Mouse (Mus musculus) C2C12 (cell line): ENCODE results near the gene Drd3.

Experiments
- CEBPB ChIP-seq: IDR thresholded peaks from one replicate; pipeline ENCODE4 v1.6.1; 2011; ENCODE audit warnings: low read depth, mild to moderate bottlenecking, control low read depth, moderate library complexity
- CTCF ChIP-seq: IDR thresholded peaks from one replicate; pipeline ENCODE4 v1.5.1; 2011; ENCODE audit not compliant: control insufficient read depth, insufficient read depth, insufficient read length
- FOSL1 ChIP-seq: IDR thresholded peaks from one replicate; pipeline ENCODE4 v1.8.0; 2011; ENCODE audit warnings: mild to moderate bottlenecking, low read length; ENCODE audit not compliant: poor library complexity, insufficient read depth, severe bottlenecking
- MAX ChIP-seq: IDR thresholded peaks from one replicate; pipeline ENCODE4 v1.6.1; 2011; ENCODE audit warnings: mild to moderate bottlenecking, control low read depth
- MYOD1 ChIP-seq: IDR thresholded peaks from one replicate; pipeline ENCODE4 v1.6.1; 2011; ENCODE audit warnings: low read depth; ENCODE audit not compliant: control insufficient read depth, insufficient read length
- MYOG ChIP-seq: IDR thresholded peaks from one replicate; pipeline ENCODE4 v1.6.1; 2011; ENCODE audit not compliant: control insufficient read depth, insufficient read length; ENCODE audit errors: extremely low read depth
- USF1 ChIP-seq: IDR thresholded peaks from one replicate; pipeline ENCODE4 v1.6.1; 2011; ENCODE audit warnings: low read depth, mild to moderate bottlenecking, control low read depth, moderate library complexity

DNA sequence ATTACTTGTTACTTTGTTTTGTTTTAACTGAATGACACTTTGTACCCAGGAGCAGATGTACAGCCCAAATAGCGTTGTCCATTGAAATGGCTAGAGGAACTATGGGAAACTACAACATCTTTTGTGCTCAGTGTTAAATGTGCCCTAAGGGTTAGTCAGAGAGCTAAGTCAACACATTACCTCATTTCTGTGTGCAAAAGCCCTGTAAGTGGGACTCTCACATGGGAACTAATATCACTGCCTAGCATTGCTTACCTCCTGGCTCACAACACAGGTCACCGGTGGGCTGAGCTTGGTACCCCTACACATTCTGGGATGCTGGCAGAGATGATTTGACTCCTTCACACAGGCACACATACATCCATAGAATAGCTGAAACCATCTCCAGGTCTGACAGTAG lies 55.6 kb downstream of the Drd3 start:
- no peak for TF ChIP-seq CTCF
- no peak for TF ChIP-seq MYOG
- TF ChIP-seq CEBPB: no peak
- TF ChIP-seq FOSL1: no peak
- no peak for TF ChIP-seq MYOD1
- TF ChIP-seq USF1: no peak
- no peak for TF ChIP-seq MAX
